Mouse (Mus musculus) erythroblast, embryonic 14.5 days (primary cell): ENCODE measurements around the gene Prkcb. TPM values are rescaled to one million over a fixed set of nuclear protein-coding genes. Genes with fewer than 3 reads are reported as not detected.

Experiments used
- H3K27me3 ChIP-seq: 2 replicates; pipeline ENCODE4 v1.6.1; 2012; ENCODE audit warnings: inconsistent platforms; ENCODE audit not compliant: control insufficient read depth
- H3K36me3 ChIP-seq: 2 replicates; pipeline ENCODE4 v1.6.1; 2012; ENCODE audit warnings: mild to moderate bottlenecking, inconsistent platforms; ENCODE audit not compliant: control insufficient read depth
- H3K4me1 ChIP-seq: 2 replicates; pipeline ENCODE4 v1.6.1; 2012; ENCODE audit warnings: inconsistent platforms; ENCODE audit not compliant: control insufficient read depth
- H3K4me3 ChIP-seq: replicated peaks from 2 replicates; pipeline ENCODE3; 2012; ENCODE audit warnings: moderate library complexity, mild to moderate bottlenecking, inconsistent platforms
- H3K9me3 ChIP-seq: 2 replicates; pipeline ENCODE4 v1.6.1; 2012; ENCODE audit warnings: low read length, inconsistent platforms, mixed read lengths; ENCODE audit not compliant: control insufficient read depth
- GATA1 ChIP-seq: IDR thresholded peaks from 2 replicates; pipeline ENCODE4 v1.6.1; 2012; ENCODE audit warnings: low read length, inconsistent platforms, mixed read lengths
- TAL1 ChIP-seq: IDR thresholded peaks from 3 replicates; pipeline ENCODE4 v1.6.1; 2012; ENCODE audit warnings: low read length, inconsistent platforms, mixed read lengths
- polyA plus RNA-seq: library from polyadenylated mRNA; stranded (reverse); fragments of >175 nt; gene quantifications from 2 replicates; pipeline ENCODE4 v1.2.3, GENCODE M21; 2012

Gene Prkcb
- polyA plus RNA-seq, 1 experiment, result not detected

- no peak for TF ChIP-seq GATA1
- TF ChIP-seq TAL1, result no peak
- H3K9me3 ChIP-seq, result peaks cover 34% of the 10 kb centered on the region
- no peaks in the 10 kb centered on the region for H3K4me1 ChIP-seq
- H3K27me3 ChIP-seq, result no peaks in the 10 kb centered on the region
- no peaks in the 10 kb centered on the region for H3K36me3 ChIP-seq
- H3K4me3 ChIP-seq, result no peak overlapping the region
Observed at GRCm38 (mm10) chr7:122623753-122624152, 335.2 kb downstream of the Prkcb start.

- Histone ChIP-seq H3K4me3 (no peak overlapping the region), H3K36me3 (no peaks in the 10 kb centered on the region), H3K4me1 (no peaks in the 10 kb centered on the region), H3K9me3 (peaks cover 30% of the 10 kb centered on the region), H3K27me3 (no peaks in the 10 kb centered on the region)
- no peak for TF ChIP-seq GATA1
- TF ChIP-seq TAL1, result no peak
Observed at GRCm38 (mm10) chr7:122628050-122628449, 339.5 kb downstream of the Prkcb start.

GRCm38 (mm10) chr7:122630386-122630785, 341.8 kb downstream of the Prkcb start:
- Histone ChIP-seq H3K36me3 (no peaks in the 10 kb centered on the region), H3K9me3 (peaks cover 18% of the 10 kb centered on the region), H3K27me3 (no peaks in the 10 kb centered on the region), H3K4me3 (no peak overlapping the region), H3K4me1 (no peaks in the 10 kb centered on the region)
- TF ChIP-seq TAL1, result no peak

GRCm38 (mm10) chr7:122631151-122631550, 342.6 kb downstream of the Prkcb start:
- Histone ChIP-seq H3K36me3 (no peaks in the 10 kb centered on the region), H3K9me3 (peaks cover 16% of the 10 kb centered on the region), H3K4me3 (no peak overlapping the region), H3K27me3 (no peaks in the 10 kb centered on the region), H3K4me1 (no peaks in the 10 kb centered on the region)
- TF ChIP-seq TAL1, result no peak
- TF ChIP-seq GATA1, result no peak

GRCm38 (mm10) chr7:122632946-122633345, 344.4 kb downstream of the Prkcb start:
- Histone ChIP-seq H3K9me3 (peaks cover 5% of the 10 kb centered on the region), H3K36me3 (no peaks in the 10 kb centered on the region), H3K27me3 (no peaks in the 10 kb centered on the region), H3K4me1 (no peaks in the 10 kb centered on the region), H3K4me3 (no peak overlapping the region)
- TF ChIP-seq GATA1 (no peak), TAL1 (no peak)

- Histone ChIP-seq H3K36me3 (no peaks in the 10 kb centered on the region), H3K9me3 (peaks cover 4% of the 10 kb centered on the region; the same call in 1 of the 2 replicates), H3K4me1 (no peaks in the 10 kb centered on the region), H3K27me3 (no peaks in the 10 kb centered on the region), H3K4me3 (no peak overlapping the region)
- TF ChIP-seq TAL1, result no peak
- TF ChIP-seq GATA1, result no peak
Observed at GRCm38 (mm10) chr7:122633463-122633862, 344.9 kb downstream of the Prkcb start.

- Histone ChIP-seq H3K9me3 (no peaks in the 10 kb centered on the region), H3K36me3 (no peaks in the 10 kb centered on the region)
Observed at GRCm38 (mm10) chr7:122643676-122644075, 355.1 kb downstream of the Prkcb start.

GRCm38 (mm10) chr7:122649306-122649705, 360.8 kb downstream of the Prkcb start:
- no peaks in the 10 kb centered on the region for H3K4me1 ChIP-seq
- peaks cover 2% of the 10 kb centered on the region; the same call in 1 of the 2 replicates for H3K9me3 ChIP-seq
- no peaks in the 10 kb centered on the region for H3K27me3 ChIP-seq
- no peak for TF ChIP-seq GATA1
- no peak for TF ChIP-seq TAL1
- no peaks in the 10 kb centered on the region for H3K36me3 ChIP-seq
- no peak overlapping the region for H3K4me3 ChIP-seq

More at GRCm38 (mm10) chr7:122643676-122644075, 355.1 kb downstream of the Prkcb start:
- no peaks in the 10 kb centered on the region for H3K27me3 ChIP-seq
- no peak overlapping the region for H3K4me3 ChIP-seq
- TF ChIP-seq GATA1 (no peak), TAL1 (no peak)
- no peaks in the 10 kb centered on the region for H3K4me1 ChIP-seq

GRCm38 (mm10) chr7:122652523-122652922, 364.0 kb downstream of the Prkcb start:
- Histone ChIP-seq H3K36me3 (no peaks in the 10 kb centered on the region), H3K4me3 (no peak overlapping the region), H3K9me3 (peaks cover 2% of the 10 kb centered on the region; the same call in 1 of the 2 replicates), H3K27me3 (no peaks in the 10 kb centered on the region), H3K4me1 (no peaks in the 10 kb centered on the region)
- TF ChIP-seq GATA1, result no peak
- no peak for TF ChIP-seq TAL1

GRCm38 (mm10) chr7:122656671-122657070, 368.1 kb downstream of the Prkcb start:
- no peak overlapping the region for H3K4me3 ChIP-seq
- H3K36me3 ChIP-seq, result no peaks in the 10 kb centered on the region
- H3K4me1 ChIP-seq, result no peaks in the 10 kb centered on the region
- TF ChIP-seq TAL1 (no peak), GATA1 (no peak)
- H3K9me3 ChIP-seq, result no peaks in the 10 kb centered on the region
- H3K27me3 ChIP-seq, result no peaks in the 10 kb centered on the region
